Mouse (Mus musculus): ENCODE measurements around the gene Herc3.

Gene Herc3

GRCm38 (mm10) chr6:58896648-58897047, 65.4 kb downstream of the Herc3 start:
- TF ChIP-seq GATA4 (IDR thresholded peaks at IDR 0.05; ENCODE audit: insufficient replicate concordance, low read length), result no peak

- no peak for TF ChIP-seq GATA4 (IDR thresholded peaks at IDR 0.05; ENCODE audit: insufficient replicate concordance, low read length)
Measured at GRCm38 (mm10) chr6:58899076-58899475, 67.8 kb downstream of the Herc3 start.

GRCm38 (mm10) chr6:58900536-58900935, 69.3 kb downstream of the Herc3 start:
- no peak for TF ChIP-seq GATA4 (IDR thresholded peaks at IDR 0.05; ENCODE audit: insufficient replicate concordance, low read length)

- no peak for TF ChIP-seq GATA4 (IDR thresholded peaks at IDR 0.05; ENCODE audit: insufficient replicate concordance, low read length)
Measured at GRCm38 (mm10) chr6:58903171-58903570, 71.9 kb downstream of the Herc3 start.

- TF ChIP-seq GATA4 (IDR thresholded peaks at IDR 0.05; ENCODE audit: insufficient replicate concordance, low read length), result no peak
Measured at GRCm38 (mm10) chr6:58904551-58904950, 73.3 kb downstream of the Herc3 start.

- no peak for TF ChIP-seq GATA4 (IDR thresholded peaks at IDR 0.05; ENCODE audit: insufficient replicate concordance, low read length)
Measured at GRCm38 (mm10) chr6:58906852-58907261, 75.6 kb downstream of the Herc3 start, which contains the start of gene Nap1l5. Nap1l5 (minus strand) TSS chr6:58907076.

- TF ChIP-seq GATA4 (IDR thresholded peaks at IDR 0.05; ENCODE audit: insufficient replicate concordance, low read length), result no peak
Measured at GRCm38 (mm10) chr6:58907336-58907735, 76.1 kb downstream of the Herc3 start.

- TF ChIP-seq GATA4 (IDR thresholded peaks at IDR 0.05; ENCODE audit: insufficient replicate concordance, low read length), result no peak
Measured at GRCm38 (mm10) chr6:58907791-58908190, 76.5 kb downstream of the Herc3 start.

- no peak for TF ChIP-seq GATA4 (IDR thresholded peaks at IDR 0.05; ENCODE audit: insufficient replicate concordance, low read length)
Measured at GRCm38 (mm10) chr6:58912842-58913241, 81.6 kb downstream of the Herc3 start.

- no peak for TF ChIP-seq GATA4 (IDR thresholded peaks at IDR 0.05; ENCODE audit: insufficient replicate concordance, low read length)
Measured at GRCm38 (mm10) chr6:58913551-58913950, 82.3 kb downstream of the Herc3 start.

- TF ChIP-seq GATA4 (IDR thresholded peaks at IDR 0.05; ENCODE audit: insufficient replicate concordance, low read length), result no peak
Measured at GRCm38 (mm10) chr6:58913971-58914370, 82.7 kb downstream of the Herc3 start.

- no peak for TF ChIP-seq GATA4 (IDR thresholded peaks at IDR 0.05; ENCODE audit: insufficient replicate concordance, low read length)
Measured at GRCm38 (mm10) chr6:58916498-58916897, 85.2 kb downstream of the Herc3 start.

- no peak for TF ChIP-seq GATA4 (IDR thresholded peaks at IDR 0.05; ENCODE audit: insufficient replicate concordance, low read length)
Measured at GRCm38 (mm10) chr6:58920735-58921134, 89.5 kb downstream of the Herc3 start.

GRCm38 (mm10) chr6:58921623-58922022, 90.4 kb downstream of the Herc3 start:
- TF ChIP-seq GATA4 (IDR thresholded peaks at IDR 0.05; ENCODE audit: insufficient replicate concordance, low read length), result no peak

- TF ChIP-seq GATA4 (IDR thresholded peaks at IDR 0.05; ENCODE audit: insufficient replicate concordance, low read length), result no peak
Measured at GRCm38 (mm10) chr6:58922511-58922910, 91.2 kb downstream of the Herc3 start.

GRCm38 (mm10) chr6:58927881-58928280, 96.6 kb downstream of the Herc3 start:
- TF ChIP-seq GATA4 (IDR thresholded peaks at IDR 0.05; ENCODE audit: insufficient replicate concordance, low read length), result no peak

GRCm38 (mm10) chr6:58929911-58930431, 98.7 kb downstream of the Herc3 start:
- TF ChIP-seq GATA4 (IDR thresholded peaks at IDR 0.05; ENCODE audit: insufficient replicate concordance, low read length), result peak; percentile 42; the same call in 1 of the 2 replicates

Measured in liver, adult (tissue).